Mouse (Mus musculus) intestine, embryonic 14.5 days (tissue): ENCODE results near the gene Wrap73. TPM values are rescaled to one million over a fixed set of nuclear protein-coding genes. Genes with fewer than 3 reads are reported as not detected.

Source experiments
- ATAC-seq: fragments of 200-750 bp; cut with Nextera tagmentation; replicated peaks from 2 replicates; pipeline ENCODE4 v1.8.0; 2017; ENCODE audit warnings: low read depth, moderate number of reproducible peaks, moderate TSS enrichment, moderate library complexity; ENCODE audit not compliant: low FRiP score, low TSS enrichment
- DNase-seq: peaks from one replicate; pipeline ENCODE4 v3.0.0-alpha.2; 2018; ENCODE audit warnings: low spot score
- H3K27ac ChIP-seq: fragments of 300-500 bp; sonication (generic); 2 replicates; pipeline ENCODE4 v1.5.1; 2014; ENCODE audit warnings: low read depth, mild to moderate bottlenecking, control low read depth
- H3K27me3 ChIP-seq: fragments of 300-500 bp; sonication (generic); replicated peaks from 2 replicates; pipeline ENCODE4 v1.6.1; 2014; ENCODE audit warnings: low read length, control low read depth; ENCODE audit not compliant: control insufficient read depth, insufficient read depth
- H3K36me3 ChIP-seq: fragments of 300-500 bp; sonication (generic); 2 replicates; pipeline ENCODE4 v1.6.1; 2014; ENCODE audit warnings: low read length, control low read depth; ENCODE audit not compliant: control insufficient read depth, insufficient read depth
- H3K4me1 ChIP-seq: fragments of 300-500 bp; sonication (generic); replicated peaks from 2 replicates; pipeline ENCODE4 v1.6.1; 2014; ENCODE audit warnings: low read length, control low read depth, mixed read lengths; ENCODE audit not compliant: control insufficient read depth, insufficient read depth
- H3K4me2 ChIP-seq: fragments of 300-500 bp; sonication (generic); 2 replicates; pipeline ENCODE4 v1.6.1; 2014; ENCODE audit warnings: low read length
- H3K4me3 ChIP-seq: fragments of 300-500 bp; sonication (generic); 2 replicates; pipeline ENCODE4 v1.5.1; 2014; ENCODE audit warnings: low read depth, low read length, control low read depth, mixed read lengths
- H3K9ac ChIP-seq: fragments of 300-500 bp; sonication (generic); 2 replicates; pipeline ENCODE4 v1.6.1; 2014; ENCODE audit warnings: mild to moderate bottlenecking, low read length
- H3K9me3 ChIP-seq: fragments of 300-500 bp; sonication (generic); 2 replicates; pipeline ENCODE4 v1.6.1; 2016; ENCODE audit warnings: low read length, control low read depth; ENCODE audit not compliant: control insufficient read depth
- WGBS: fragments of 180-500 bp; shearing (Covaris S2); extraction: QIAGEN DNeasy Blood & Tissue Kit; methylation state at CpG from one replicate; pipeline ENCODE4 v1.1.7; 2014; 5-methylcytosine and 5-hydroxymethylcytosine counted together
- polyA plus RNA-seq: library from polyadenylated mRNA; unstranded; fragments of >200 nt; fragmentation: Nextera tagmentation; extraction: Ambion mirVana; gene quantifications from 2 replicates; pipeline ENCODE4 v1.2.1, GENCODE M21; 2014

Wrap73 gene
- 32.7 and 37.4 TPM in 2 replicates for polyA plus RNA-seq

DNA sequence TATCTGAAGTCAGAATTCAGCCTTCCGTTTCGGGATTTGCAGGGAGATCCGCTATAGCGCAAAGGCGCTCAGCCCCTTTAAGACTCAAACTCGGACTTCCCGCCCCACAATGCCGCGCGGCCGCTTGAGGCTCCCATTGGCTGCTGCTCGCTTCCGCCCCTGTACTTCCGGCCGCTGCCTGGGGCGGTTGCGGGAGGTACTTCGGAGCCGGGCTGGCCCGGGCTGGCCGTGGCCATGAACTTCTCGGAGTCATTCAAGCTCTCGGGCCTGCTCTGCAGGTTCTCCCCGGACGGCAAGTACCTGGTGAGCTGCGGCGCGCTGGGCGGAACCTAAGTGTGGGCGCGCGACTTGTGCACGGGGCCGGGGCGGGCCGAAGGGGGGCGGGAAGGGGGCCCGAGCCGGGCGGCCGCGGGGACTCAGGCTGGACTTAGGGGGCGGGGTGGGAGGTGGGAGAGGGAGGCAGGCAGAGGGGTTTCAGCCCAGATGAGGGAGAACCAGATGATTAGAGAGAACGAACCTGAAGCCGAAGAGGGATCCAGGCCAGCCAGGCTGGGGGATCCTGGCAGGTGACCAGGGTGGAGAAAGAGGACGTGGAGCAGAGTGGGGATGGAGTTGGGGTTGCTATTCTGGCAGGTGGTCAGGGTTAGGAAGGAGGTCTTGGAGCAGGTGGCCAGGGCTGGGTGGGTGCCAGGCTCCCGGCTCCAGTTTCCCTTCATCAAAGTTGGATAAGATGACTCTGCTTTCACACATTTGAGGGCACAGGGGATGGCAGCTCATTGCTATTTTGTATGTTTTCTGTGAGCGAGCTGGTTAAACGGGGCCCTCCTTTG lies at the start of gene Wrap73:
Gene Wrap73, plus strand, starts transcription at position 162 of the 830 bp plus-strand sequence.
- H3K4me3 ChIP-seq: peak within 1 kb of the TSS; percentile 85
- peak within 1 kb of the TSS; percentile 74 for H3K9ac ChIP-seq
- 1% methylated on average over 48 of the region's 49 CpGs for WGBS
- H3K9me3 ChIP-seq: no peaks in the 10 kb centered on the region
- peaks cover 8% of the 10 kb centered on the region for H3K36me3 ChIP-seq
- H3K4me1 ChIP-seq: peaks cover 4% of the 10 kb centered on the region; the same call in 1 of the 2 replicates
- H3K27ac ChIP-seq: peak within 1 kb of the TSS; percentile 59; the same call in 1 of the 2 replicates
- peak within 1 kb of the TSS; percentile 85 for H3K4me2 ChIP-seq
- ATAC-seq: peak; percentile 95
- peaks cover 46% of the 10 kb centered on the region for H3K27me3 ChIP-seq
- peak; percentile 89 for DNase-seq

DNA sequence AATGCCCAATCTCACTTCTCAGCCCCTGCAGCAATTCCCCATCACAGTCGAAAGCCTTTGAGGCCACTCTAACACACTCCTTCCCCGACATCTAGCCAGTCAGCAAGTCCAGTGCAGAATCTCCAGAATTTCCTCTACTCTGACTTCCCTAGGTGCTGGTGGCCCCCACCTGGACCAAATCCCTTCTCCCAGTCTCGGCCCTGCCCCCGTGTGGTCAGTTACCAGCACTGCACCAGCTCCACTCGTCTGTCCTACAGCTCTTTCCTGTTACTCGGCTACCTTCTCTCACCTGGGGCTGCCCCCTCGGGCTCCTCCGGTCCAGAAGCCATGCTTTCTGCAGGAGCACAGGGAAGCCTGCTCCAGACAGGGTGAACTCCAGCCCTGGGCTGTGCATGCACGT lies 49.0 kb upstream of the Wrap73 start:
- H3K4me2 ChIP-seq: no peak overlapping the region
- peak; percentile 68 for DNase-seq
- H3K27ac ChIP-seq: no peak overlapping the region
- H3K4me1 ChIP-seq: no peaks in the 10 kb centered on the region
- no peaks in the 10 kb centered on the region for H3K27me3 ChIP-seq
- ATAC-seq: no peak
- WGBS: 21% methylated on average over 9 of the region's 9 CpGs
- no peak overlapping the region for H3K9ac ChIP-seq
- H3K9me3 ChIP-seq: no peaks in the 10 kb centered on the region
- no peak overlapping the region for H3K4me3 ChIP-seq
- no peaks in the 10 kb centered on the region for H3K36me3 ChIP-seq

DNA sequence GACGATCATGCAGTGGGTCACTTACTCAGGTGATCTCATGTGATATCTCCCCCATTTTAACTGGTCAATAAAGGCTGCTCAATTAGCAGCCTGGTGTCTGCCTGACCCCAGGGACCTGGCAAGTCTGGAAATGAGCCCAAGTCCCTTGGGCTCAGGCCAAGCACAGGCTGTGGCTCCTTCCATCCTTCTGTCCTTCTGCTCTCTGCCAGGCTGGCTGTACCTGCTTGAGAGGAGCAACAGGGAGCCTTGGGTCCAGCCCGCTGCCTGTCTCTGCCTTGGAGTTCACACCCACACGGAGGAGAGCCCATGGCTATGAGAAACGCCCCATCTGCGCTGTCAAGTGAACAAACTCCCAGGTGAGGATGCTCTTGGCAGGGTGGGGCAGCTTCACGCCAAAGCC lies 46.1 kb upstream of the Wrap73 start:
- ATAC-seq: no peak
- Histone ChIP-seq H3K9me3 (no peaks in the 10 kb centered on the region), H3K4me3 (no peak overlapping the region), H3K36me3 (no peaks in the 10 kb centered on the region), H3K4me2 (no peak overlapping the region), H3K27ac (no peak overlapping the region), H3K27me3 (no peaks in the 10 kb centered on the region), H3K4me1 (no peaks in the 10 kb centered on the region), H3K9ac (no peak overlapping the region)
- 20% methylated on average over 6 of the region's 6 CpGs for WGBS
- no peak for DNase-seq

DNA sequence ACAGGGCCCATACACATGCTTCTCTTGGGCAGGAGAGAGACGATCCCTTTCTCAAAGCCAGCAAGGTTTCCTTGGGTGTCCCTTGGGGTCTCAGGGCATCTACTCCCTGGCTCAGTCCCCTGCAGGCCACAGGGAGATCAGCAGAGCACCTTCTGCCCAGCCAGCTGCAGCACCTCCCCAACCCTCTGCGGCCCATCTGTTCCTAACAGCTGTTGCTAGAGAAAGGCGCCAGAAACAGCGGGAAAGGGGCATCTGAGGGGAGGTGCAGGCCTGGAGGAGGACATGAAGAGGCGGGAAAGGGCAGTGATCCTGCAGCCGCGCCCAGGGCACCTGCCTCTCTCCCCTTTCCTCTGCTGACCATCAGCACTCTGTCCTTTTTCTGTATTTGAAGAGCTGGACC lies 42.8 kb upstream of the Wrap73 start:
- WGBS: 34% methylated on average over 7 of the region's 7 CpGs
- no peaks in the 10 kb centered on the region for H3K36me3 ChIP-seq
- no peak overlapping the region for H3K4me3 ChIP-seq
- 0 out of 2 replicates have a peak, but pooled peaks cover 3% of the 10 kb centered on the region for H3K27me3 ChIP-seq
- H3K4me1 ChIP-seq: no peaks in the 10 kb centered on the region
- H3K27ac ChIP-seq: no peak overlapping the region
- DNase-seq (no peak), ATAC-seq (no peak)
- no peaks in the 10 kb centered on the region for H3K9me3 ChIP-seq
- H3K4me2 ChIP-seq: no peak overlapping the region
- H3K9ac ChIP-seq: no peak overlapping the region

DNA sequence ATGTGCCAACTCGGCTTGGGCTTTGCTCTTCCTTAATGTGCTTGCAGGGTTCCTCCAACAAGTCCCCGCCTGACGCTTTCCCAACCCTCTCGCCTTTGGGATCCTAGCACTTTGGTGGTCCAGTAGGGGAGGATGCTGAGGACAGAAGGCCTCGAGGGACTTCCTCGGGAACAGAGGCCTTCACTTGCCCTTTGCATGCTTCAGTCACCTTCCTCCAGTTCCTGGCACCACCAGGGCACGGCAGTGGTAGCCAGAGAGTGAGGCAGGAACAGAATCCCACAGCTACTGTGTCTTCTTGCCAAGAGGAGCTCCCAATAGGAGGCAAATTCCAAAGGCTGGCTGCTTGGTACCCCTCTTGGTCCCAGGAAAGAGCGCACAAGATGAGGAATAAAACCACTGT lies 38.8 kb upstream of the Wrap73 start:
- Histone ChIP-seq H3K4me3 (no peak overlapping the region), H3K9ac (no peak overlapping the region), H3K27ac (no peak overlapping the region), H3K9me3 (no peaks in the 10 kb centered on the region), H3K36me3 (no peaks in the 10 kb centered on the region), H3K4me2 (no peak overlapping the region), H3K4me1 (no peaks in the 10 kb centered on the region), H3K27me3 (0 out of 2 replicates have a peak, but pooled peaks cover 3% of the 10 kb centered on the region)
- DNase-seq: no peak
- ATAC-seq: no peak
- WGBS: 65% methylated on average over 8 of the region's 8 CpGs

DNA sequence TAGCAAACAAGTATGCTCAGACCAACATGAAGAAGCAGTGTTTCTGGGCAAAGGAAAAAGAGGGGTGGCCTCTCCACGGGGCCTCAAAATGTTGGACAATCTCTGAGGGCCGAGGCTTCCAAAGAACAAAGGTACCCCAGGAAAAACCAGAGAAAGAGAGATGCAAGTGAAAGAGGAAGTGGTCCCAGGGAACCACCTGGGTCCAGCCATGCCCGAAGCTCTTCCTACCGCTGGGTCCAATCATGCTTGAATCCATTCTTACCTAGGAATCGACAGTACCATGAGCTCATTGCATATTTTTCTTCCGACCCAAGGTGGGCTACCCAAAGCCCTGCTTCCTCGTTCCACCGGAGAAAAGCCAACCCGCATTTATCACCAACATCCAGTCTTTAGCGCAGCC lies 38.3 kb upstream of the Wrap73 start:
- 87% methylated on average over 10 of the region's 10 CpGs for WGBS
- no peak overlapping the region for H3K4me2 ChIP-seq
- H3K36me3 ChIP-seq: no peaks in the 10 kb centered on the region
- H3K9ac ChIP-seq: no peak overlapping the region
- H3K4me3 ChIP-seq: no peak overlapping the region
- DNase-seq (no peak), ATAC-seq (no peak)
- no peaks in the 10 kb centered on the region for H3K4me1 ChIP-seq
- H3K27ac ChIP-seq: no peak overlapping the region
- H3K27me3 ChIP-seq: 0 out of 2 replicates have a peak, but pooled peaks cover 3% of the 10 kb centered on the region
- no peaks in the 10 kb centered on the region for H3K9me3 ChIP-seq

DNA sequence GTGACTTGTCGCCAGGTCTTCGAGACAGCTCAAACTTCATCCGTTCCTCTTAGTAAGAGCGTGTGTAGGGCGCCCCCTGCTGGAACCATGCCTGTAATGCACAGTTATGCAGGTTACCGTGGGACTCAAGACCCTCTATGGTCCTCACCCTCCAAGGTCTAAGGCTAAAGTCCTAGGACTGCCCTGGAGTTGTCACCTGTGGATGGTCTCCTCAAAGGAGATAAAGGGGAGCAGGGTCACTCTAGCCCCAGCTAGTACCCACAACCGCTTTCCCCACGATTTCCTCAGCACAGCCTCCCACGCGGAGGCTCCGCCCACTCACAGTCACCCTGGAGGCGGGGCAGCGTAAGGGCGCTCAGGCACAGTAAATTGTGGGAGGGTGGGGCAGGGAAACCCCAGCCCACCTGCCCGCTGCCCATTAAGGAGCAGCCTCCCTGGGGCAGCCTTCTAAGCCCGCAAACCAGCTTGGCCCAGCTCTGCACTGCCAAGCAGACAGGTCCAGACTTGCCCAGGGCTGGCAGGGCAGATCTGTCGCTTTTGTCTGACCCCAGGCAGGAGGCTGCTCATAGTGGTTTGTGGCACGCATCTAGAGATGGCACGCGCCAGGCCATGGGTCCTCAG lies 36.7 kb upstream of the Wrap73 start:
- Histone ChIP-seq H3K36me3 (no peaks in the 10 kb centered on the region), H3K4me1 (no peaks in the 10 kb centered on the region), H3K9me3 (no peaks in the 10 kb centered on the region), H3K4me3 (no peak overlapping the region), H3K27ac (no peak overlapping the region), H3K27me3 (peaks cover 5% of the 10 kb centered on the region; the same call in 1 of the 2 replicates), H3K9ac (no peak overlapping the region), H3K4me2 (peak overlapping the region; percentile 24)
- DNase-seq (peak; percentile 68), ATAC-seq (peak; percentile 51; the same call in 1 of the 2 replicates)
- WGBS: 31% methylated on average over 20 of the region's 20 CpGs

DNA sequence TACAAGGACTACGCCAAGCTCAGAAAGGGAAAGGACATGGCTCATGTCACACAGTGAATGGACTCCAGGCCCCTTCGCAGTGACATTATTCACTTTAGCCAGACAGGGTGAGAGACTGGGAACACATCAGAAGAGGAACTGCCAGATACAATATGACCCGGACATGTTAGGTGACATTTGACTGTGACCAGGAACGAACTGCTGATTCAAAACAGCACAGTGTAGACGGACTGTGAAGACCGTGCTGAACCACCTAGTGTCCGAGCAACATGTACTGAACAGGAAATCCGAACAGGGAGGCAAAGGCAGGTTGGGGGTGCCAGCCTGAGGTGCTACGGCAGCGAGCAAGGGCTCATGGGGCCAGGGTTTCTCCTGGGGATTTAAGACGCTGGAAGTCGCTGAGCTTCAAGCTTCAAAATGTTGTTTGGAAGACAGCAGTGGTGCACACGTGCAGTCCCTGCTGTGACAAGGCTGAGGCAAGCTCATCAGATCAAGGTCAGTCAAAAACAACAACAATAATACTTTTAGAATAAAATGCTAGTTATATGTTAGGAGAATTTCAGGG lies 35.6 kb upstream of the Wrap73 start:
- H3K27me3 ChIP-seq: peaks cover 6% of the 10 kb centered on the region; the same call in 1 of the 2 replicates
- no peak overlapping the region for H3K4me2 ChIP-seq
- no peaks in the 10 kb centered on the region for H3K36me3 ChIP-seq
- ATAC-seq (no peak), DNase-seq (no peak)
- no peaks in the 10 kb centered on the region for H3K4me1 ChIP-seq
- H3K27ac ChIP-seq: no peak overlapping the region
- WGBS: 76% methylated on average over 13 of the region's 13 CpGs
- no peaks in the 10 kb centered on the region for H3K9me3 ChIP-seq
- H3K9ac ChIP-seq: no peak overlapping the region
- H3K4me3 ChIP-seq: no peak overlapping the region
